8 mouse cellular contexts compared by ENCODE assay signal in genomic region chr11:77606835-77607537, GRCm38 (mm10). TPM values are rescaled to one million over a fixed set of nuclear protein-coding genes. Genes with fewer than 3 reads are reported as not detected.
DNase-seq lines count a peak whose midpoint lies in the region; ATAC-seq and TF ChIP-seq lines count a peak whose summit lies in the region.

No protein-coding gene starts in this region.

- in situ Hi-C loops in Patski (cut with MboI; ENCODE audit: low pct_unique_long_range_greater_than_20kb) = no loop called here

- no peaks in the 10 kb centered on the region for H3K9me3 ChIP-seq in forebrain, postnatal 0 days (ENCODE audit: low read length)
- H3K9me3 ChIP-seq in hindbrain, embryonic 11.5 days (ENCODE audit: control insufficient read depth, low read length) = no peaks in the 10 kb centered on the region

- peak; percentile 49 for ATAC-seq in Patski
- peak; percentile 62 for ATAC-seq in forebrain, postnatal 0 days
- peak; percentile 79 for ATAC-seq in hindbrain, embryonic 11.5 days (ENCODE audit: low FRiP score)

- peak overlapping the region; percentile 65 for H3K4me2 ChIP-seq in forebrain, postnatal 0 days (ENCODE audit: low read depth)
- peak overlapping the region; percentile 56 for H3K4me2 ChIP-seq in hindbrain, embryonic 11.5 days (replicated peaks; ENCODE audit: low read depth, low read length)

- DNase-seq in Patski (ENCODE audit: low read depth, low spot score) = peak; percentile 19
- DNase-seq in cerebellum, adult 2 months = peak; percentile 55 to 66
- peak; percentile 41 for DNase-seq in forebrain, postnatal 0 days
- peak; percentile 60 for DNase-seq in hindbrain, embryonic 11.5 days (ENCODE audit: low spot score)
- DNase-seq in left cerebral cortex, adult 8-10 months (ENCODE audit: low spot score in 2 of 2) = peak; percentile 12 to 21
- peak; percentile 39 for DNase-seq in right cerebral cortex, adult 18-20 months
- peak; percentile 35 for DNase-seq in urinary bladder, postnatal 25 days (ENCODE audit: low spot score)

- no peaks in the 10 kb centered on the region; the same call in 1 of the 2 replicates for H3K4me1 ChIP-seq in cerebellum, adult 2 months (ENCODE audit: control insufficient read depth, insufficient read depth, low read length)
- H3K4me1 ChIP-seq in forebrain, postnatal 0 days (ENCODE audit: insufficient read depth) = peaks cover 7% of the 10 kb centered on the region
- no peaks in the 10 kb centered on the region for H3K4me1 ChIP-seq in hindbrain, embryonic 11.5 days (replicated peaks; ENCODE audit: control insufficient read depth, insufficient read depth, low read length)

- peak overlapping the region; percentile 98 for H3K9ac ChIP-seq in forebrain, postnatal 0 days
- peak overlapping the region; percentile 96 for H3K9ac ChIP-seq in hindbrain, embryonic 11.5 days (ENCODE audit: low read depth, low read length)

- peak overlapping the region; percentile 98 for H3K4me3 ChIP-seq in cerebellum, adult 2 months (replicated peaks; ENCODE audit: insufficient read depth, low read depth, low read length)
- peak overlapping the region; percentile 99 for H3K4me3 ChIP-seq in forebrain, postnatal 0 days (ENCODE audit: low read depth, low read length)
- peak overlapping the region; percentile 99 for H3K4me3 ChIP-seq in hindbrain, embryonic 11.5 days (ENCODE audit: low read depth, low read length)
- H3K4me3 ChIP-seq in macrophage (ENCODE audit: inconsistent target) = peak overlapping the region; percentile 84

- POLR2A ChIA-PET in Patski (lab: Charles Lee) = interaction anchor here (0.7 to 1.2 kb wide), 2 partner anchors 93 to 99 kb away, joined by 3 read pairs; no protein-coding TSS in a partner anchor

- WGBS in cerebellum, adult 2 months = 1% methylated on average over 45 of the region's 48 CpGs
- 7% methylated on average over 28 of the region's 48 CpGs for WGBS in forebrain, postnatal 0 days
- 2% methylated on average over 20 of the region's 48 CpGs for WGBS in hindbrain, embryonic 11.5 days
- under 1% methylated on average over 38 of the region's 48 CpGs for WGBS in macrophage (ENCODE audit: missing documents)

- TF ChIP-seq POLR2A in cerebellum, adult 2 months (IDR thresholded peaks at IDR 0.05; ENCODE audit: borderline replicate concordance, insufficient read depth, low read length) = peak; percentile 21; the same call in 1 of the 2 replicates

- H3K36me3 ChIP-seq in forebrain, postnatal 0 days (ENCODE audit: insufficient read depth) = no peaks in the 10 kb centered on the region; the same call in 1 of the 2 replicates
- no peaks in the 10 kb centered on the region for H3K36me3 ChIP-seq in hindbrain, embryonic 11.5 days (ENCODE audit: control insufficient read depth, insufficient read depth, low read length)
- H3K36me3 ChIP-seq in macrophage (ENCODE audit: inconsistent target) = 0 out of 2 replicates have a peak, but pooled peaks cover 3% of the 10 kb centered on the region

- no peaks in the 10 kb centered on the region for H3K27me3 ChIP-seq in Patski
- H3K27me3 ChIP-seq in cerebellum, adult 2 months (ENCODE audit: control insufficient read depth, insufficient read depth, low read length) = no peaks in the 10 kb centered on the region
- H3K27me3 ChIP-seq in forebrain, postnatal 0 days (ENCODE audit: insufficient read depth, low read length) = no peaks in the 10 kb centered on the region
- no peaks in the 10 kb centered on the region for H3K27me3 ChIP-seq in hindbrain, embryonic 11.5 days (ENCODE audit: control insufficient read depth, insufficient read depth, low read length)

- no peak for TF ChIP-seq CTCF in Patski (IDR thresholded peaks at IDR 0.05)
- TF ChIP-seq CTCF in cerebellum, adult 2 months (IDR thresholded peaks at IDR 0.05; ENCODE audit: borderline replicate concordance, insufficient read depth, low read depth, low read length) = no peak
- no peak for TF ChIP-seq CTCF in forebrain, postnatal 0 days (IDR thresholded peaks at IDR 0.05; ENCODE audit: low read depth)

- peaks cover 52% of the 10 kb centered on the region for H3K79me2 ChIP-seq in macrophage (ENCODE audit: inconsistent target)

- peak overlapping the region; percentile 92 for H3K27ac ChIP-seq in cerebellum, adult 2 months (ENCODE audit: insufficient read depth, low read length)
- H3K27ac ChIP-seq in forebrain, postnatal 0 days (ENCODE audit: low read depth, low read length) = peak overlapping the region; percentile 95
- peak overlapping the region; percentile 97 for H3K27ac ChIP-seq in hindbrain, embryonic 11.5 days (ENCODE audit: low read depth, low read length)
- H3K27ac ChIP-seq in macrophage = peak overlapping the region; percentile 78

- CTCF ChIA-PET in Patski (lab: Charles Lee) = no interaction called here

RNA-seq across cellular contexts. Expression of gene Taok1, which starts 0.6 kb away (rescaled TPM):
- polyA plus RNA-seq in Patski (2021) (28.7 TPM), macrophage (2018) (16.9 to 21.9 TPM (median 19.1 TPM) in 3 replicates)
- polyA plus RNA-seq in cerebellum, adult 2 months (2012; rRNA removed) = 26.7 and 26.8 TPM in 2 replicates
- total RNA-seq in forebrain, postnatal 0 days (2014; rRNA removed) = 74.2 and 87.4 TPM in 2 replicates
- 20.4 and 30.8 TPM in 2 replicates for polyA plus RNA-seq in forebrain, postnatal 0 days (2015; fragmentation: Nextera tagmentation; extraction: Ambion mirVana)
- 20.4 and 26.3 TPM in 2 replicates for polyA plus RNA-seq in hindbrain, embryonic 11.5 days (2014; fragmentation: Nextera tagmentation; extraction: Ambion mirVana)
- 100 to 1,000 TPM in 2 of 4 experiments, 10 to 100 TPM in 2; 92.7 to 112 (median 102) TPM for total RNA-seq in left cerebral cortex, adult 8-10 months (2022)
- total RNA-seq in macrophage (2018; cell fraction: chromatin; rRNA removed) = 100 to 1,000 TPM in 18 of 26 experiments, 10 to 100 TPM in 8; 92.5 to 145 (median 107) TPM
- 10 to 100 TPM; 46.7 to 77.0 (median 58.6) TPM for total RNA-seq in macrophage (2018; cell fraction: cytosol; rRNA removed)
- 100 to 1,000 TPM in 9 of 26 experiments, 10 to 100 TPM in 17; 85.3 to 166 (median 94.5) TPM for total RNA-seq in macrophage (2018; cell fraction: nucleus; rRNA removed)

Comparison
In these comparisons a context has a peak if more than half of its experiments do, and no peak if none do; other contexts are left out.
1. Peak in every context shown above with its lines: DNase-seq, ATAC-seq, H3K4me3 ChIP-seq and H3K27ac ChIP-seq.